ENCODE assay signal across 8 mouse cellular contexts in genomic region chr14:8665636-8666411, GRCm38 (mm10). TPM values are rescaled to one million over a fixed set of nuclear protein-coding genes. Genes with fewer than 3 reads are reported as not detected.
DNase-seq lines count a peak whose midpoint lies in the region; ATAC-seq and TF ChIP-seq lines count a peak whose summit lies in the region.

4930452B06Rik (minus strand) TSS chr14:8666240.

- peak within 1 kb of the TSS; percentile 83 for H3K4me2 ChIP-seq in heart, embryonic 14.5 days (ENCODE audit: low read length)
- H3K4me2 ChIP-seq in kidney, postnatal 0 days (ENCODE audit: low read length) = peak within 1 kb of the TSS; percentile 70
- H3K4me2 ChIP-seq in neural tube, embryonic 11.5 days (ENCODE audit: low read depth) = peak within 1 kb of the TSS; percentile 67

- TF ChIP-seq CTCF in embryonic fibroblast, embryonic 13.5 days (IDR thresholded peaks at IDR 0.05; ENCODE audit: borderline replicate concordance, insufficient read depth, low read length) = no peak
- no peak for TF ChIP-seq CTCF in kidney, postnatal 0 days (IDR thresholded peaks at IDR 0.05; ENCODE audit: low read depth)
- no peak for TF ChIP-seq CTCF in testis, adult 2 months (IDR thresholded peaks at IDR 0.05; ENCODE audit: control insufficient read depth, insufficient read depth, insufficient replicate concordance, low read depth, low read length)

- TF ChIP-seq POLR2A in embryonic fibroblast, embryonic 13.5 days (IDR thresholded peaks at IDR 0.05; ENCODE audit: low read depth, low read length) = peak; percentile 41; the same call in 1 of the 2 replicates
- peak; percentile 38 for TF ChIP-seq POLR2A in testis, adult 2 months (IDR thresholded peaks at IDR 0.05; ENCODE audit: control insufficient read depth, low read depth, low read length)

- no peak within 1 kb of the TSS for H3K27ac ChIP-seq in embryonic fibroblast, embryonic 13.5 days (ENCODE audit: insufficient read depth, low read length)
- peak within 1 kb of the TSS; percentile 32 to 65; a peak in 3 of 4 replicates for H3K27ac ChIP-seq in heart, embryonic 14.5 days (replicated peaks in 1 of 2; ENCODE audit: control insufficient read depth in 1 of 2, insufficient read depth in 1 of 2, low read depth in 2 of 2, low read length in 2 of 2)
- H3K27ac ChIP-seq in kidney, postnatal 0 days = peak within 1 kb of the TSS; percentile 32; the same call in 1 of the 2 replicates
- H3K27ac ChIP-seq in neural tube, embryonic 11.5 days (ENCODE audit: low read depth, low read length) = no peak within 1 kb of the TSS
- H3K27ac ChIP-seq in testis, adult 2 months (ENCODE audit: control insufficient read depth, insufficient read depth, low read depth, low read length) = peak within 1 kb of the TSS; percentile 71

- H3K27me3 ChIP-seq in erythroblast, embryonic 14.5 days (ENCODE audit: control insufficient read depth) = peaks cover 4% of the 10 kb centered on the region
- no peaks in the 10 kb centered on the region for H3K27me3 ChIP-seq in heart, embryonic 14.5 days (ENCODE audit: control insufficient read depth, insufficient read depth, low read length)
- H3K27me3 ChIP-seq in kidney, postnatal 0 days (ENCODE audit: insufficient read depth, low read length) = no peaks in the 10 kb centered on the region
- H3K27me3 ChIP-seq in neural tube, embryonic 11.5 days (ENCODE audit: control insufficient read depth, insufficient read depth, low read length) = no peaks in the 10 kb centered on the region
- no peaks in the 10 kb centered on the region for H3K27me3 ChIP-seq in testis, adult 2 months (ENCODE audit: control insufficient read depth, insufficient read depth, low read length)

- peak within 1 kb of the TSS; percentile 40 for H3K4me3 ChIP-seq in erythroblast, embryonic 14.5 days (replicated peaks)
- H3K4me3 ChIP-seq in embryonic fibroblast, embryonic 13.5 days (ENCODE audit: insufficient read depth, low read length) = peak within 1 kb of the TSS; percentile 51
- H3K4me3 ChIP-seq in heart, embryonic 14.5 days (ENCODE audit: control insufficient read depth in 1 of 2, insufficient read depth in 1 of 2, low read depth in 1 of 2, low read length in 2 of 2) = peak within 1 kb of the TSS; percentile 72 to 73
- H3K4me3 ChIP-seq in kidney, postnatal 0 days (replicated peaks; ENCODE audit: low read depth, low read length) = peak within 1 kb of the TSS; percentile 54
- H3K4me3 ChIP-seq in neural tube, embryonic 11.5 days (ENCODE audit: low read depth, low read length) = peak within 1 kb of the TSS; percentile 47
- H3K4me3 ChIP-seq in testis, adult 2 months (ENCODE audit: control insufficient read depth, low read depth, low read length) = peak within 1 kb of the TSS; percentile 80

- H3K9ac ChIP-seq in heart, embryonic 14.5 days (ENCODE audit: low read length) = peak within 1 kb of the TSS; percentile 91
- peak within 1 kb of the TSS; percentile 69 for H3K9ac ChIP-seq in kidney, postnatal 0 days (ENCODE audit: low read depth, low read length)
- H3K9ac ChIP-seq in neural tube, embryonic 11.5 days (ENCODE audit: low read length) = peak within 1 kb of the TSS; percentile 66

- DNase-seq in kidney, postnatal 0 days (ENCODE audit: low spot score) = peak; percentile 82
- DNase-seq in liver = peak; percentile 68
- peak; percentile 87 for DNase-seq in neural tube, embryonic 11.5 days (ENCODE audit: low spot score)

- ATAC-seq in erythroblast, adult 5-6 weeks (replicated peaks; ENCODE audit: low FRiP score, poor library complexity, severe bottlenecking) = no peak
- ATAC-seq in heart, embryonic 14.5 days (ENCODE audit: insufficient number of reproducible peaks, insufficient read depth, low FRiP score, low read depth) = peak; percentile 94
- ATAC-seq in kidney, postnatal 0 days (replicated peaks; ENCODE audit: low FRiP score, low read depth) = peak; percentile 98
- peak; percentile 97 for ATAC-seq in neural tube, embryonic 11.5 days (ENCODE audit: insufficient read depth, low FRiP score, low TSS enrichment)

- no peaks in the 10 kb centered on the region for H3K9me3 ChIP-seq in erythroblast, embryonic 14.5 days (ENCODE audit: control insufficient read depth, low read length)
- no peaks in the 10 kb centered on the region for H3K9me3 ChIP-seq in heart, embryonic 14.5 days (ENCODE audit: control insufficient read depth, low read length)
- H3K9me3 ChIP-seq in kidney, postnatal 0 days (replicated peaks; ENCODE audit: low read length) = no peaks in the 10 kb centered on the region
- H3K9me3 ChIP-seq in neural tube, embryonic 11.5 days (ENCODE audit: control insufficient read depth, low read length) = no peaks in the 10 kb centered on the region

- no peaks in the 10 kb centered on the region for H3K36me3 ChIP-seq in erythroblast, embryonic 14.5 days (ENCODE audit: control insufficient read depth)
- H3K36me3 ChIP-seq in heart, embryonic 14.5 days (ENCODE audit: control insufficient read depth, insufficient read depth, low read length) = 0 out of 2 replicates have a peak, but pooled peaks cover 5% of the 10 kb centered on the region
- H3K36me3 ChIP-seq in kidney, postnatal 0 days (ENCODE audit: insufficient read depth, low read length) = no peaks in the 10 kb centered on the region
- H3K36me3 ChIP-seq in neural tube, embryonic 11.5 days (ENCODE audit: control insufficient read depth, insufficient read depth, low read length) = no peaks in the 10 kb centered on the region
- H3K36me3 ChIP-seq in testis, adult 2 months (ENCODE audit: control insufficient read depth, insufficient read depth, low read length) = no peaks in the 10 kb centered on the region

- under 1% methylated on average over 41 of the region's 45 CpGs for WGBS in heart, embryonic 14.5 days
- WGBS in kidney, postnatal 0 days = under 1% methylated on average over 45 of the region's 45 CpGs
- WGBS in neural tube, embryonic 11.5 days = 2% methylated on average over 33 of the region's 45 CpGs

- H3K4me1 ChIP-seq in erythroblast, embryonic 14.5 days (ENCODE audit: control insufficient read depth) = no peaks in the 10 kb centered on the region
- H3K4me1 ChIP-seq in embryonic fibroblast, embryonic 13.5 days (ENCODE audit: control insufficient read depth, insufficient read depth, low read length) = no peaks in the 10 kb centered on the region
- H3K4me1 ChIP-seq in heart, embryonic 14.5 days (ENCODE audit: control insufficient read depth in 2 of 2, insufficient read depth in 2 of 2, low read length in 2 of 2) = peaks cover 0 to 2% of the 10 kb centered on the region in 2 experiments; a peak in 1 of 4 replicates
- H3K4me1 ChIP-seq in kidney, postnatal 0 days (replicated peaks; ENCODE audit: insufficient read depth, low read length) = no peaks in the 10 kb centered on the region
- no peaks in the 10 kb centered on the region for H3K4me1 ChIP-seq in neural tube, embryonic 11.5 days (ENCODE audit: control insufficient read depth, insufficient read depth, low read length)
- H3K4me1 ChIP-seq in testis, adult 2 months (ENCODE audit: control insufficient read depth, insufficient read depth, low read length) = peaks cover 6% of the 10 kb centered on the region

RNA-seq across cellular contexts. Expression of gene 4930452B06Rik, which starts in this region (rescaled TPM):
- polyA plus RNA-seq in erythroblast, embryonic 14.5 days (2012) = not detected in 2 replicates
- not detected in 2 replicates for total RNA-seq in erythroblast, adult 5-6 weeks (2015; ENCODE audit: low replicate concordance)
- not detected in 2 replicates for total RNA-seq in erythroblast, adult 5-6 weeks (2017; ENCODE audit: low replicate concordance)
- 4.2 and 4.6 TPM in 2 replicates for polyA plus RNA-seq in embryonic fibroblast, embryonic 13.5 days (2011; ENCODE audit: insufficient read length, low read depth, missing spikeins)
- 20.7 and 22.3 TPM in 2 replicates for polyA plus RNA-seq in heart, embryonic 14.5 days (2014; fragmentation: Nextera tagmentation; extraction: Ambion mirVana)
- 8.3 and 8.4 TPM in 2 replicates for polyA plus RNA-seq in kidney, postnatal 0 days (2015; fragmentation: Nextera tagmentation; extraction: Ambion mirVana)
- polyA plus RNA-seq in neural tube, embryonic 11.5 days (2014; fragmentation: Nextera tagmentation; extraction: Ambion mirVana) = 11.3 and 12.3 TPM in 2 replicates
- polyA plus RNA-seq in testis, adult 2 months (2012; rRNA removed) = 6.6 and 7.2 TPM in 2 replicates

Comparison
In these comparisons a context has a peak if more than half of its experiments do, and no peak if none do; other contexts are left out.
1. H3K27ac ChIP-seq: peak in heart, embryonic 14.5 days (2 of 2), kidney, postnatal 0 days (single experiment) and testis, adult 2 months (single experiment); none in embryonic fibroblast, embryonic 13.5 days (single experiment) and neural tube, embryonic 11.5 days (single experiment).
2. Peak in every context shown above with its lines, with median percentiles within 50 percentile points of each other: H3K4me3 ChIP-seq, H3K4me2 ChIP-seq, H3K9ac ChIP-seq and DNase-seq.